Mouse (Mus musculus): Measurements from ENCODE around the gene Catspere2. TPM values are rescaled to one million over a fixed set of nuclear protein-coding genes. Genes with fewer than 3 reads are reported as not detected.
"Not testable (repeated sequence)": the region's sequence is repeated elsewhere in the genome, so short reads cannot be mapped to it uniquely, and the experiment has no call there.

Gene Catspere2
- 1 to 10 TPM; 1.3 to 1.4 TPM for total RNA-seq (2021)
- long read RNA-seq, experiment 1, partial matches to known transcripts = 1 of 2 reads
- long read RNA-seq, experiment 1, other reads (novel, unspliced or antisense) = 1 of 2 reads
- long read RNA-seq, experiment 2, partial matches to known transcripts = 0 of 1 reads
- long read RNA-seq, experiment 2, other reads (novel, unspliced or antisense) = 1 of 1 reads

GRCm38 (mm10) chr1:177983024-177983450 lies at the start of gene Catspere2:
TSS of gene Catspere2 (plus strand) at chr1:177983423.
- peak; percentile 93 for DNase-seq (ENCODE audit: low spot score in 2 of 2)

GRCm38 (mm10) chr1:177940422-177940977 lies 42.7 kb upstream of the Catspere2 start:
- not testable (repeated sequence) for DNase-seq (ENCODE audit: low spot score in 2 of 2)

GRCm38 (mm10) chr1:177981276-177981675 lies 1.9 kb upstream of the Catspere2 start:
- no peak for DNase-seq (ENCODE audit: low spot score in 2 of 2)

GRCm38 (mm10) chr1:177983582-177983981 lies 359 bp downstream of the Catspere2 start:
- DNase-seq (ENCODE audit: low spot score in 2 of 2) = not testable (repeated sequence)

GRCm38 (mm10) chr1:177984206-177984605 lies 983 bp downstream of the Catspere2 start:
- DNase-seq (ENCODE audit: low spot score in 2 of 2) = no peak

- not testable (repeated sequence) for DNase-seq (ENCODE audit: low spot score in 2 of 2)
Observed at GRCm38 (mm10) chr1:177987476-177987875, 4.3 kb downstream of the Catspere2 start.

- DNase-seq (ENCODE audit: low spot score in 2 of 2) = not testable (repeated sequence)
Observed at GRCm38 (mm10) chr1:178072798-178073197, 89.6 kb downstream of the Catspere2 start.

- DNase-seq (ENCODE audit: low spot score in 2 of 2) = not testable (repeated sequence)
Observed at GRCm38 (mm10) chr1:178097865-178098264, 114.6 kb downstream of the Catspere2 start.

GRCm38 (mm10) chr1:178108514-178108913 lies 125.3 kb downstream of the Catspere2 start:
- not testable (repeated sequence) for DNase-seq (ENCODE audit: low spot score in 2 of 2)

GRCm38 (mm10) chr1:178122236-178122635 lies 139.0 kb downstream of the Catspere2 start:
- DNase-seq (ENCODE audit: low spot score in 2 of 2) = not testable (repeated sequence)

GRCm38 (mm10) chr1:178134288-178134687 lies 151.1 kb downstream of the Catspere2 start:
- DNase-seq (ENCODE audit: low spot score in 2 of 2) = no peak

- not testable (repeated sequence) for DNase-seq (ENCODE audit: low spot score in 2 of 2)
Observed at GRCm38 (mm10) chr1:178146513-178146912, 163.3 kb downstream of the Catspere2 start.

GRCm38 (mm10) chr1:178146915-178147314 lies 163.7 kb downstream of the Catspere2 start:
- DNase-seq (ENCODE audit: low spot score in 2 of 2) = not testable (repeated sequence)

GRCm38 (mm10) chr1:178182251-178182650 lies 199.0 kb downstream of the Catspere2 start:
- no peak for DNase-seq (ENCODE audit: low spot score in 2 of 2)

- DNase-seq (ENCODE audit: low spot score in 2 of 2) = no peak
Observed at GRCm38 (mm10) chr1:178185591-178185990, 202.4 kb downstream of the Catspere2 start.

- DNase-seq (ENCODE audit: low spot score in 2 of 2) = peak; percentile 65 to 85
Observed at GRCm38 (mm10) chr1:178187216-178187791, 204.1 kb downstream of the Catspere2 start, which contains the start of gene Desi2. TSS of gene Desi2 (plus strand) at chr1:178187417.

GRCm38 (mm10) chr1:178187810-178188209 lies 204.6 kb downstream of the Catspere2 start:
- DNase-seq (ENCODE audit: low spot score in 2 of 2) = not testable (repeated sequence)

GRCm38 (mm10) chr1:178188386-178188785 lies 205.2 kb downstream of the Catspere2 start:
- no peak for DNase-seq (ENCODE audit: low spot score in 2 of 2)

- no peak for DNase-seq (ENCODE audit: low spot score in 2 of 2)
Observed at GRCm38 (mm10) chr1:178205701-178206325, 222.6 kb downstream of the Catspere2 start.

- not testable (repeated sequence) for DNase-seq (ENCODE audit: low spot score in 2 of 2)
Observed at GRCm38 (mm10) chr1:178207856-178208255, 224.6 kb downstream of the Catspere2 start.

- DNase-seq (ENCODE audit: low spot score in 2 of 2) = no peak
Observed at GRCm38 (mm10) chr1:178209966-178210365, 226.7 kb downstream of the Catspere2 start.

GRCm38 (mm10) chr1:178217157-178217556 lies 233.9 kb downstream of the Catspere2 start:
- DNase-seq (ENCODE audit: low spot score in 2 of 2) = no peak
